Mouse (Mus musculus) brown adipose tissue, adult 24 weeks (tissue): ENCODE data around the gene Gcnt4. TPM values are rescaled to one million over a fixed set of nuclear protein-coding genes. Genes with fewer than 3 reads are reported as not detected.

Source experiments
- H3K27ac ChIP-seq: fragments of 200-500 bp; replicated peaks from 2 replicates; pipeline ENCODE4 v1.5.1; 2012; ENCODE audit warnings: low read depth, mild to moderate bottlenecking, low read length
- H3K4me1 ChIP-seq: fragments of 200-500 bp; 2 replicates; pipeline ENCODE4 v1.6.1; 2012; ENCODE audit warnings: low read length, mixed read lengths; ENCODE audit not compliant: control insufficient read depth, insufficient read depth, insufficient read length
- H3K4me3 ChIP-seq: fragments of 200-500 bp; 2 replicates; pipeline ENCODE4 v1.5.1; 2012; ENCODE audit warnings: low read depth, mild to moderate bottlenecking, low read length, moderate library complexity; ENCODE audit not compliant: insufficient read depth
- polyA plus RNA-seq: library from polyadenylated mRNA; stranded (reverse); fragments of >200 nt; gene quantifications from 2 replicates; pipeline ENCODE4 v1.2.4, GENCODE M21; 2012; ENCODE audit not compliant: missing spikeins, insufficient read depth, insufficient read length

The Gcnt4 gene
- polyA plus RNA-seq, 1 experiment, result not detected

GRCm38 (mm10) chr13:96967822-96968221 lies 43.3 kb downstream of the Gcnt4 start:
- H3K27ac ChIP-seq, result no peak overlapping the region
- no peaks in the 10 kb centered on the region for H3K4me1 ChIP-seq
- H3K4me3 ChIP-seq, result no peak overlapping the region

GRCm38 (mm10) chr13:96971076-96971475 lies 46.6 kb downstream of the Gcnt4 start:
- no peaks in the 10 kb centered on the region for H3K4me1 ChIP-seq
- H3K27ac ChIP-seq, result no peak overlapping the region
- no peak overlapping the region for H3K4me3 ChIP-seq

DNA sequence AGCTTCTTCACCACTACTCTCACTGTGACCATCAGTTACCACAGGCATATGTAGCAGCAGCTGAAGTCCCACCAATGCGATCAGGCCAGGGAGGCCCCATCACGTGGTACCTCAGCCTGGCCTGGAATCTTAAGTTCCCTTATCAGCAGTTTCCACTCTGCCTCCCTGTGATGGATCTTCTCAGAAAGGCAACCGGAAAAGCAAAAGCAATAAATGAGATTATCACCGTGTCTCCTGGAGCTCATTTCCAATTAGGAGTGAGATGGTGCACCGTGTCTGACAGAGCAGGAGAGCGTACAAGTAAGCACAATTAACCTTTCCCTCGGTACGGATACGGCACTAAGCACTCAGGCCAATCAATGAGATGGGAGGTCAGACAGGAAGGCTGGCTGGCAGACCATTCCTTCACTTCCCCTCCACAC lies 47.4 kb downstream of the Gcnt4 start:
- Histone ChIP-seq H3K27ac (no peak overlapping the region), H3K4me3 (no peak overlapping the region), H3K4me1 (no peaks in the 10 kb centered on the region)

DNA sequence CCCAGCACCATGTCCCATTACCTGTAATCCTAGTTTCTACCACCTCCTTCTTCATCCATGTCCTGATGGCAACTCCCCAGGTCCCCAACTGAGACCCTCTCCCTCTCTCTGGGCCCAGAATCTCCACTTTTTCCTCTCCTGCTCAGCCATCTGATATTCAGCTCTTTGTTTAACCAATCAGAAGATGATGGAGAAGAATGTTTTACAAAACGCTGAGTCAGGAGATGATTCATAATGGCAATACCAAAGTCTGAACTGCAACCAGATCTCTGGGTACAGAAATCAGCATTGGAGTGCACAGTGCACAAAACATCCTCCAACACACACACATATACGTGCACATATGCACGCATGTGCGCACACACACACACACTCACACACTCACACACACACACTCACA lies 48.8 kb downstream of the Gcnt4 start:
- no peak overlapping the region for H3K4me3 ChIP-seq
- no peaks in the 10 kb centered on the region for H3K4me1 ChIP-seq
- no peak overlapping the region for H3K27ac ChIP-seq

- no peaks in the 10 kb centered on the region for H3K4me1 ChIP-seq
- H3K27ac ChIP-seq, result no peak overlapping the region
- H3K4me3 ChIP-seq, result no peak overlapping the region
Measured at GRCm38 (mm10) chr13:96976986-96977595, 52.6 kb downstream of the Gcnt4 start.

DNA sequence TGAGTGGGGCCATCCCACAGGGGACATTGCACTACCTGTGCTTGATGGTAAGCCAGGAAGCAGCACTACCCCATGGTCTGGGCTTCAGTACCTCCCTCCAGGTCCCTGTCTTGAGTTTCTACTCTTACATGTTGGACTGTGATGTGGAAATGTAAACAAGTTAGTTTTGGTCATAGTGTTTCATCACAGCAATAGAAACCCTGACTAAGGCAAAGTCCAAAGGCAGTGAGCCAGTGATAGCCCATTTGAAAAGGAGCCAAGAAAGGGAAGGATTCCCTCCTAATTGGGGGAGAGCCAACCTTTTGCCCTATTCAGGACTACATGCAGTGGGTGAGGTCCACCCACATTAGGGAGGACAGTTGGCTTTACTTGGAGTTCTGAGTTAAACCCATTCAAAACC lies 56.1 kb downstream of the Gcnt4 start:
- Histone ChIP-seq H3K4me1 (no peaks in the 10 kb centered on the region), H3K27ac (no peak overlapping the region), H3K4me3 (no peak overlapping the region)

GRCm38 (mm10) chr13:96983251-96984126 lies 59.0 kb downstream of the Gcnt4 start:
- H3K4me1 ChIP-seq, result no peaks in the 10 kb centered on the region
- no peak overlapping the region for H3K4me3 ChIP-seq
- no peak overlapping the region for H3K27ac ChIP-seq

DNA sequence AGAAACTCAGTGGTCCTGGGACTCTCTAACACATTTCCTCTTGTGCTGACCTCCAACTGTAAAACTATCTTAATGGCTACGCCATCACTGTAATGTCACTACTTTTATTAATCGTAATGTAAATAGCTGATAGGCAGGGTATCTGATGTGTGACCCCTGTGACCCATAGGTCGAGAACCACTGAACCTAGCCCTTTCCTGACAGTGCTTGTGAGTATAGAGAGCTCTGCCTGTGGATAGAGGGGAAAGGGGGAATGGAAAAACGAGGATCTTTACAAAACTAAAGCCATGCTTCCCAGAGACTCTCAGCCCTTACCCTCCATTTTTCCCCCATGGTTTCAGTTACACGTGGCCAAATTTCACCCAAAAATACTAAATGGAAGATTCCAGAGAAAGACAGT lies 60.2 kb downstream of the Gcnt4 start:
- no peak overlapping the region for H3K4me3 ChIP-seq
- H3K4me1 ChIP-seq, result no peaks in the 10 kb centered on the region
- no peak overlapping the region for H3K27ac ChIP-seq

DNA sequence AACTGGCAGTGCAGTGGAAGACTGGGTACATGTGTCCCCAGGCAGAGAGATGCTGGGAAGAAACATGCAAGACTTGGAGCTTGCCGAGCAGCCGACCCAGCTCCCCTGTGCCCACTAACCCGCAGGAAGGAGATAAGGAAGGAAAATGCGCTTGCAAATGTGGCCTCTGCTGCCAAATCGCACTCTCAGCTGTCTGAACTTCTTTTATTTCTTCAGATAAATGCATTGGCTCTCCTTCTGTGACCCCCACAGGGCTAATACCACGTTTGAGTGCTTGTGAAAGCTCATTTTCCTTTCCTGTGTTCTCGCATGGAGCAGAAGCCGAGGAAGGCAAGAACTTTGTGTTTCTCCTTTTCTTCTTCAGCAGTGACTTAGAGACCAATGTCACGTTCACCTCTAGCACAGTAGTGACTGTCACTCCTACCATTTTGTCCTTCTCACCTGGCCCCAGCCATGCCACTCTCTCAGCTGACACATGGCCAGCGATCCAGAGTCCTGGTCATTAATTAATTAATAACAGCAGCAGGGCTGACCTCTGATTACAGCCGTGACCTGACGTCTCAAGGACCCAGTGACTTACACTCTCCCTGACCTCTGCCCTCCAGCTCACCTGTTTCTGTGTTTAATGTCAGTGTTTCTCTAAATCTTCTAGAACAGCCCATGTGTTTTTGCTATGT lies 61.2 kb downstream of the Gcnt4 start:
- no peaks in the 10 kb centered on the region for H3K4me1 ChIP-seq
- H3K27ac ChIP-seq, result no peak overlapping the region
- H3K4me3 ChIP-seq, result no peak overlapping the region

- H3K4me1 ChIP-seq, result no peaks in the 10 kb centered on the region
- H3K4me3 ChIP-seq, result no peak overlapping the region
- no peak overlapping the region for H3K27ac ChIP-seq
Measured at GRCm38 (mm10) chr13:96989129-96989528, 64.6 kb downstream of the Gcnt4 start.

DNA sequence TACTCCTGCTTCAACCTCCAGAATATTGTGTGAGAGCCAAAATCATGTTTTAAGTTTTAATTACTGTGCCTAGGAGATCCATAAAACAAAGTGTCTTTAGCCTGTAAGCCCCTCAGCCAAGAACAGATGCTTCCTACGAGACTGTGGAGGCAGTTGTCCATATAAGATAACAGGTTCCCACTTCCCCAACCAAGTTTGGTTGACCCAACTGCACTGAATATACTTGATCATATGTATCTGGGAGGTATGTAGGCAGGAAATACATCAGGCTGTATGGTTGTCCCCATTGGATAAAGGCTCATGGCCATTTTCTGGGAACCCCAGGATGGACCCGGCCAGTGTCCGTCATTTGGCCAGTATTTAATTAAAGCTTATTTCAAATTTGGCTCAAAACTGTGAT lies 65.6 kb downstream of the Gcnt4 start:
- Histone ChIP-seq H3K4me3 (no peak overlapping the region), H3K27ac (no peak overlapping the region), H3K4me1 (no peaks in the 10 kb centered on the region)

DNA sequence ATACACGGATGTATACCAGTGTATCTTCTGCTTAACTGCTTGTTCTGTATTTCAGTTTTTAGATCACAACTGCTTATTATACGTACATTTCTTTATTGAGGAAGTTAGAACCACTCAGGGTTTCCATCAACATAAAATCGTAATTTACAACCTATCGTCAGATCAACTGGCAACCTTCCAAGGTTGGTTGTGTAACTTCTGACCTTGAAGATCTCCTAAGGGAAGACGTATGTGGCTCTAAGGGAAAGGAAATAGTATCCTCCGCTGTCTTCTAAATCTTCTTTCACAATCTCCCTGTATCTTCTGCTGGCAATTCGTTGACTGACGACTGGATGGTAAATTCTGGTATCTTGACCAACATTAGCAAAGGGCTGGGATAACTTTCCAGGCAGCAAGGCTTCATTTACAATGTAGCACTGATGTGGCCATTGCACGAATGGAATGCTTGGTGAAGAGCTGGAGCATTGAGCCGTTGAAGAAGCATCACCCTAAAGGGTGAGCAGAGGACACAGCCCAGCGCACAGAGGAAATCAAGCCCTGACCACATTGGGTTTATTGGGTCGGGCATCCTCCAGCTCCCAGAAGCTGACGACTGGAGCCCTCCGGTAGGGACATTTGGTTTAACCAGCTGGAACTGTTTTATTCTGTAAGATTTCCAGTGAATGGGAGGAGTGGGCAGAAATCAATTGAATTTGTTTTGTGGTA lies 66.2 kb downstream of the Gcnt4 start:
- Histone ChIP-seq H3K27ac (no peak overlapping the region), H3K4me1 (no peaks in the 10 kb centered on the region), H3K4me3 (no peak overlapping the region)

GRCm38 (mm10) chr13:96993291-96993989 lies 69.0 kb downstream of the Gcnt4 start:
- Histone ChIP-seq H3K4me3 (no peak overlapping the region), H3K4me1 (no peaks in the 10 kb centered on the region), H3K27ac (no peak overlapping the region)

GRCm38 (mm10) chr13:96995243-96995642 lies 70.8 kb downstream of the Gcnt4 start:
- Histone ChIP-seq H3K27ac (no peak overlapping the region), H3K4me3 (no peak overlapping the region), H3K4me1 (no peaks in the 10 kb centered on the region)
